Mouse (Mus musculus) brain, embryonic 14.5 days (tissue): ENCODE measurements around the gene Gm9944. TPM values are rescaled to one million over a fixed set of nuclear protein-coding genes. Genes with fewer than 3 reads are reported as not detected.

ENCODE experiments used
- DNase-seq: peaks from one replicate; pipeline ENCODE4 v3.0.0-alpha.2; 2011; ENCODE audit warnings: low read depth
- CTCF ChIP-seq: fragments of 200-500 bp; IDR thresholded peaks from 2 replicates; pipeline ENCODE4 v1.5.1; 2012; ENCODE audit warnings: inconsistent platforms, mild to moderate bottlenecking, moderate library complexity, borderline replicate concordance; ENCODE audit not compliant: insufficient read depth, insufficient read length; ENCODE audit errors: extremely low read depth
- POLR2A ChIP-seq: fragments of 200-500 bp; IDR thresholded peaks from 2 replicates; pipeline ENCODE4 v1.6.1; 2012; ENCODE audit warnings: mild to moderate bottlenecking, inconsistent platforms, borderline replicate concordance; ENCODE audit not compliant: poor library complexity, insufficient read depth, insufficient read length, severe bottlenecking; ENCODE audit errors: extremely low read depth
- polyA plus RNA-seq: library from polyadenylated mRNA; depleted of rRNA; stranded (reverse); fragments of >200 nt; gene quantifications from 2 replicates; pipeline ENCODE4 v1.2.3, GENCODE M21; 2012; rRNA removed

The Gm9944 gene
- not detected in 2 replicates for polyA plus RNA-seq

GRCm38 (mm10) chr4:144453217-144453616, at the start of gene Gm9944:
TSS of gene Gm9944 (minus strand) at chr4:144453317.
- no peak for TF ChIP-seq POLR2A
- TF ChIP-seq CTCF = no peak
- no peak for DNase-seq

GRCm38 (mm10) chr4:144493331-144493730, 40.2 kb upstream of the Gm9944 start:
- TF ChIP-seq CTCF (no peak), POLR2A (no peak)
- no peak for DNase-seq

GRCm38 (mm10) chr4:144468091-144468490, 15.0 kb upstream of the Gm9944 start:
- TF ChIP-seq POLR2A (no peak), CTCF (no peak)
- DNase-seq = no peak

- DNase-seq = no peak
- TF ChIP-seq POLR2A = no peak
These were observed 12.1 kb upstream of the Gm9944 start for GRCm38 (mm10) chr4:144465206-144465605.

GRCm38 (mm10) chr4:144463656-144464055, 10.5 kb upstream of the Gm9944 start, which contains the start of gene Aadacl3:
TSS of gene Aadacl3 (minus strand) at chr4:144463756.
- TF ChIP-seq POLR2A (no peak), CTCF (no peak)
- DNase-seq = no peak

GRCm38 (mm10) chr4:144448546-144448945, 4.6 kb downstream of the Gm9944 start:
- TF ChIP-seq CTCF = no peak
- TF ChIP-seq POLR2A = no peak

GRCm38 (mm10) chr4:144441582-144441981, 11.5 kb downstream of the Gm9944 start:
- no peak for DNase-seq
- TF ChIP-seq POLR2A = no peak
- TF ChIP-seq CTCF = no peak

More at GRCm38 (mm10) chr4:144448546-144448945, 4.6 kb downstream of the Gm9944 start:
- no peak for DNase-seq

GRCm38 (mm10) chr4:144441095-144441494, 12.0 kb downstream of the Gm9944 start:
- no peak for DNase-seq

GRCm38 (mm10) chr4:144438672-144439071, 14.4 kb downstream of the Gm9944 start, which contains the start of gene 1700012P22Rik:
TSS of gene 1700012P22Rik (minus strand) at chr4:144438772.
- TF ChIP-seq POLR2A (no peak), CTCF (no peak)
- no peak for DNase-seq

More at GRCm38 (mm10) chr4:144441095-144441494, 12.0 kb downstream of the Gm9944 start:
- TF ChIP-seq POLR2A (no peak), CTCF (no peak)

GRCm38 (mm10) chr4:144433216-144433615, 19.9 kb downstream of the Gm9944 start:
- no peak for DNase-seq

GRCm38 (mm10) chr4:144430723-144431122, 22.4 kb downstream of the Gm9944 start:
- no peak for DNase-seq
- TF ChIP-seq POLR2A (no peak), CTCF (no peak)

More at GRCm38 (mm10) chr4:144433216-144433615, 19.9 kb downstream of the Gm9944 start:
- TF ChIP-seq POLR2A = no peak
- no peak for TF ChIP-seq CTCF

GRCm38 (mm10) chr4:144428868-144429267, 24.2 kb downstream of the Gm9944 start:
- DNase-seq = no peak
- TF ChIP-seq CTCF (0 out of 2 replicates have a peak, but pooled peaks have one; percentile 4), POLR2A (no peak)

GRCm38 (mm10) chr4:144424590-144424989, 28.5 kb downstream of the Gm9944 start:
- TF ChIP-seq CTCF = no peak
- TF ChIP-seq POLR2A = no peak
- DNase-seq = no peak

GRCm38 (mm10) chr4:144420644-144421043, 32.5 kb downstream of the Gm9944 start:
- TF ChIP-seq CTCF (no peak), POLR2A (no peak)
- DNase-seq = no peak
